Mouse (Mus musculus) adrenal gland (tissue): Measurements from ENCODE around the gene H2al1e.
"Not testable (repeated sequence)": the region's sequence is repeated elsewhere in the genome, so short reads cannot be mapped to it uniquely, and the experiment has no call there.

ENCODE experiments used
- intact Hi-C: fragments of 180-260 bp; cut with DNase I; formaldehyde crosslinking; loops from one replicate; pipeline ENCODE4 v1.15.1; 2025
- long read RNA-seq, 2 experiments: library from polyadenylated mRNA; unstranded; transcript quantifications; one replicate each; pipeline ENCODE4 v2.0.0; 2020; ENCODE audit warnings: borderline replicate concordance in 1 of 2; ENCODE audit not compliant: insufficient replicate concordance in 1 of 2

H2al1e gene
- long read RNA-seq, experiment 1, result 0 reads
- long read RNA-seq, experiment 2, result 0 reads

DNA sequence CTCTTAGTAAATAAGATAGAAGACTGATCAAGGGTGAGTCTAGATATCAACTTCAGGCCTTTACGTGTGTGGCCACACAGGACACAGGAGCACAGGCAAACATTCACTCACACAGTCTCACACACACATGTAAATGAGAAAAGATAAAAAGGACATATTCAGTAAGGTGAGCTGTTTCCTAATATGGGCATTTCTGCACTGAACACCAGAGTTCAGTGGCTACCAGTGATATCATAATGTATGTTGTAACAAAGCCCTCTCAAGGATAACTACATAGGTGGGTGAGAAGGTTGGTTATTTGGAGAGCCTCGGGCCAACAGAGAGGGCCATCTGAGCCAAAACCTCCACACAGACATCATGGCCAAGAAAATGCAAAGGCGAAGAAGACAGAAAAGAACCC, at the start of gene H2al1e:
H2al1e (plus strand) TSS at position 301 of the 400 bp plus-strand sequence.
- intact Hi-C loops, result not testable (repeated sequence)

DNA sequence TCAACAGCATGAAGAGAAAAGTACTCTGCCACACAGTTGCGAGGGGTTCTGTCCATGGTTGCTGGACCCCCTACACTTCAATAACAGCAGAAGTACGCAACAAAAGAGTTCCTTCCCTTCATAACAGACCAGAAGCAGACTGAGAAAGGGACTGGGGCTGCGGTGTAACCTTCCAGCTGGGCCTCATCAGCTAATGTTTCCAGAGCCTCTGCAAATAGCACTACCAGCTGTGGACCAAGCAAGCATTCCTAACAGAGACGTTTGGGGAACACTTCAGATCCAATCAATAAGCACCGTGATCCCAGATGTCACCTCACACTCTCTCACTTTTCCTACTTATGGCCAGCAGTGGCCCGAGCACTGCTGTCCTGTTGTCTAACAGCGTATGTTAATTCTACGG, 46.8 kb upstream of the H2al1e start:
- intact Hi-C loops, result no loop called here

DNA sequence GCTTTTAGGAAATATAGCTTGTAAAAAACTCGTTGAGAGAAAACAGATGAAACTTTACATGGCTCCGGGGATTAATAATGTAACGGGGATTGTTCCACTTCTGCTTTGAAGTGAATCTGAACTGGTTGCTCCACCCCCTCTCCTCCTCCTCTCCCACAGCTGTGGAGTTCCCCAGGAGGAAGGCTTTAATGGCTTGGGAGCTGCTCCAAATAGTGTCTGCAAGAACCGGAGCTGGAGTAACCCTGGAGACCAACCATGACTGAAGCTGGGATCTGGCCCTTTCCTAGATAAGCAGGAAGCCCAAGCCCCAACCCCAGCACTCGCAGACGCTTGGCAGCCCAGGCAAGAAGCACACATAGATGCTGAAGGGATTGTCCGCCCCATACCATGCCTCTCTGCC, 43.9 kb upstream of the H2al1e start:
- intact Hi-C loops, result no loop called here

DNA sequence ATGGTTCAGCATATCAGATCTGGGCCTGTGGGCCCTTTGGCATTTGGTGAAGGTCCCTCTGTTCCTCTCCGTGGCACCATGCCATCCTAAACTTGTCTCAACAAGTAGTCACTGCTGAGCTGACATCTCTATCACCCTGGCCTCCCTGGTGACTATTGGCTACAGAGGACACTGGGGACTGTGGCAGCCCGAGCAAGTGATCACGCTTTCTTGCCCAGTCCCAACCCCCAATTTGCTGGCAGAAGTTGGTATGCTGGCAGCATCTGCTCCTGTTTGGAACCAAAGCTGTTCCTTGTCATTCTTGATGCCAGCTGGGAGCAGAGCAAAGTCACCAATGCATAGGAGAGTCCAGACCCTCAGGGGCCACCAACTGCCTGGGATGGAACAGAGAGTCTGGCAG, 42.7 kb upstream of the H2al1e start:
- intact Hi-C loops, result no loop called here

DNA sequence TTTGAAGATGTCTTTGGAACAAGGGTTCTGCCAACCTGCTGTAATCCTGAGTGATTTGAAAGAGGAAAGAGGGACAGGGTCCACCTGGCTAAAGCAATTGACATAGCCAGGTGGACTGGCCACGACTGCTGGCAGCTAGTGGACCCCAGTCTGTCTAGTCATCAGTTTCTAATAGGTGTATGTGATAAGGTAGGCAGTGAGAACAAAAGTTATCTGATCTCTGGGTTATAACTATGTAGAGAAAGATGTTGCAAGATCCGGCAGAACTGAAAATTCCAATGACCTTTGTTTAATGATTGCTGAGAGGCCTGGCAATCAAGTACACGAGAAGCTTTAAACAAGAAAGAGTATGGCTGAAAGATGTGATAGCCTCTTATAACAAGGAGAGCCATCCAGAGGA, 38.5 kb upstream of the H2al1e start:
- intact Hi-C loops, result no loop called here

DNA sequence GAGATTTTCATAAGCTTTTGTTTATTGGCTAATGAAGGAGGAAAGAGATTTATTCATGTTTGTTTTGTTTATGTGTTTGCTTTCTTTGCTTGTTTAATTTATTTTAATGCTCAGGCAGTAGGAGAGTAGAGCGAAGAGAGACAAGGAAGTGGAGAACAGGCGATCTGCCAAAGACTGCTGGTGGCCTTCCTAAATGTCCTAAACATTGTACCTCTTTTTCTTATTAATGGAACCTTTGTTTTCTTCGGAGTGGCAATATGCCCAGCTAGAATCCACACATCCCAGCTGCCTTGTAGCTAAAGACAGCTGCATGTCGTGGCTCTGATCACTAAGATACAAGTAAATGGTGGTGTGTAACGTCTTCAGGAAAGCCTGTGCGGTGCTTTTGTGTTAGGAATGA, 34.7 kb upstream of the H2al1e start:
- intact Hi-C loops, result no loop called here

DNA sequence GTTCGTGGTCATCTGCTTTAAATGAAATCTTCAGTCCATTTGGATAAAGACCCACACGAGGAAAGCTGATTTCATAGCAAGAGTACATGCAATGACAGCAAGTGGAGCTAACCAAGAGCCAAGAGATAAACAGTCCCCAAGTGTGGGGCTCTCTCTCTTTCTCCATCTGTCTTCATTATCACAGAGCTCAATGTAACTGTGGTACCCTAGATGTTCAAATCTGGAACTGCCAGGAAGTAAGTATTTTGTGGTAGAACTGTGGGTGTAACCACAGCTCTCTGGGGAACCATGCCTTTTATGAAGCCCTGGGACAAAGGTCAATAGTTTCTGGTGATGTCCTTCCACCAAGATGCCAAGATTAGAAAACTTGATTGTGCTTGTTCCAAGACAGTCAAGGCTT, 31.0 kb upstream of the H2al1e start:
- intact Hi-C loops, result no loop called here

DNA sequence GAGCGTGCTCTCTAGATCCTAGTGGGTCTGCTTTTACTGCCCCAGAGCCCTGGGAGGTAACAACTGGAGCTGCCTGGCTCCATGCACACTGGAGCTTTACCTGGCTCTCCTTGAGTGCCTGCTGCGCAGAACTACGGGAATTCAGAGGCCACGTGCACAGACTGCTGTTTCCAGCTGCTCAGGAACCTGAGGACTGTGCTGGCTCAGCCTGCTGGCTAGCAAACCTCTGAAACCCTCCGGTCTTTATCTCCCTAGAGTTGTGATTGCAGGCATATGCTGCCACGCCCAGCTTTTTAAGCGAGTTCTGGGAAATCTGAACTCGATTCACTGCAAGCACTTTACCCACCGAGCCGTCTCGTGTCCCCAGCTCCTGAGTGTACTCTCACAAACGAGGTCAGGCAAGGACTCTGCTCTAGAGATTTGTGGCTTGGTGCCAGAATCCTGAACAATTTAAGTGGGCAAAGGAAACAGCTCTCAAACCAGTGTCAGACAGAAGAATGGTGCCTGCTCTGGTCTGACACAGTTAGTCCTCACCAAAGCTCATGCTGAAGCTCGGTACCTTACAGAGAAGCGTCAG, 23.3 kb upstream of the H2al1e start:
- intact Hi-C loops, result no loop called here

DNA sequence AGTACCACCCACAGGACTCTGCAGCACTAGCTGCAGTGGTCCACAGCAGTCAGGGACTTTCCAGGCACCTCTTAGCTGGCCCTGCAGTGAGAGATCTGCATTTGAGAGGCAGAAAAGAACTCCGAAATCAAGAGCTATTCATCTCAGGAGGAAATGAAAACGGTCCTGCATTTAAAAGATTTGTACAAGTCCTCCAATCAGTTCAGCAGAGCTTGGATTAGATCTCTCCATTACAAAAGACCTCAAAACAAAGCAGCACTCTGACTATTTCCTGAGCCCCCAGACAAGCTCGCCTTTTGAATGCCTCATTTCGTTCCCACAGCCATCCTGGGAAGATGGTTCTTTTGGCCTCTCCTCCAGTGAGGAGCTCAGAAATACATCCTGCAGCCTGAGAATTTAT, 22.5 kb upstream of the H2al1e start:
- intact Hi-C loops, result no loop called here

DNA sequence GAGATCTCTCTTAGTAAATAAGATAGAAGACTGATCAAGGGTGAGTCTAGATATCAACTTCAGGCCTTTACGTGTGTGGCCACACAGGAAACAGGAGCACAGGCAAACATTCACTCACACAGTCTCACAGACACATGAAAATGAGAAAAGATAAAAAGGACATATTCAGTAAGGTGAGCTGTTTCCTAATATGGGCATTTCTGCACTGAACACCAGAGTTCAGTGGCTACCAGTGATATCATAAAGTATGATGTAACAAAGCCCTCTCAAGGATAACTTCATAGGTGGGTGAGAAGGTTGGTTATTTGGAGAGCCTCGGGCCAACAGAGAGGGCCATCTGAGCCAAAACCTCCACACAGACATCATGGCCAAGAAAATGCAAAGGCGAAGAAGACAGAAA, 12.8 kb upstream of the H2al1e start, which contains the start of gene H2al1a:
H2al1a (plus strand) TSS at position 301 of the 400 bp plus-strand sequence.
- intact Hi-C loops, result not testable (repeated sequence)

DNA sequence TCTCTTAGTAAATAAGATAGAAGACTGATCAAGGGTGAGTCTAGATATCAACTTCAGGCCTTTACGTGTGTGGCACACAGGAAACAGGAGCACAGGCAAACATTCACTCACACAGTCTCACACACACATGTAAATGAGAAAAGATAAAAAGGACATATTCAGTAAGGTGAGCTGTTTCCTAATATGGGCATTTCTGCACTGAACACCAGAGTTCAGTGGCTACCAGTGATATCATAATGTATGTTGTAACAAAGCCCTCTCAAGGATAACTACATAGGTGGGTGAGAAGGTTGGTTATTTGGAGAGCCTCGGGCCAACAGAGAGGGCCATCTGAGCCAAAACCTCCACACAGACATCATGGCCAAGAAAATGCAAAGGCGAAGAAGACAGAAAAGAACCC, 9.6 kb upstream of the H2al1e start, which contains the start of gene H2al1b:
H2al1b (plus strand) TSS at position 301 of the 400 bp plus-strand sequence.
- intact Hi-C loops, result not testable (repeated sequence)

DNA sequence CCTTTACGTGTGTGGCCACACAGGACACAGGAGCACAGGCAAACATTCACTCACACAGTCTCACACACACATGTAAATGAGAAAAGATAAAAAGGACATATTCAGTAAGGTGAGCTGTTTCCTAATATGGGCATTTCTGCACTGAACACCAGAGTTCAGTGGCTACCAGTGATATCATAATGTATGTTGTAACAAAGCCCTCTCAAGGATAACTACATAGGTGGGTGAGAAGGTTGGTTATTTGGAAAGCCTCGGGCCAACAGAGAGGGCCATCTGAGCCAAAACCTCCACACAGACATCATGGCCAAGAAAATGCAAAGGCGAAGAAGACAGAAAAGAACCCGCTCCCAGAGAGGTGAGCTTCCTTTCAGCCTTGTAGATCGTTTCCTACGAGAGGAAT, 6.4 kb upstream of the H2al1e start, which contains the start of gene H2al1c:
H2al1c (plus strand) TSS at position 301 of the 400 bp plus-strand sequence.
- intact Hi-C loops, result not testable (repeated sequence)

DNA sequence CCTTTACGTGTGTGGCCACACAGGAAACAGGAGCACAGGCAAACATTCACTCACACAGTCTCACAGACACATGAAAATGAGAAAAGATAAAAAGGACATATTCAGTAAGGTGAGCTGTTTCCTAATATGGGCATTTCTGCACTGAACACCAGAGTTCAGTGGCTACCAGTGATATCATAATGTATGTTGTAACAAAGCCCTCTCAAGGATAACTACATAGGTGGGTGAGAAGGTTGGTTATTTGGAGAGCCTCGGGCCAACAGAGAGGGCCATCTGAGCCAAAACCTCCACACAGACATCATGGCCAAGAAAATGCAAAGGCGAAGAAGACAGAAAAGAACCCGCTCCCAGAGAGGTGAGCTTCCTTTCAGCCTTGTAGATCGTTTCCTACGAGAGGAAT, 3.2 kb upstream of the H2al1e start, which contains the start of gene H2al1d:
H2al1d (plus strand) TSS at position 301 of the 400 bp plus-strand sequence.
- intact Hi-C loops, result not testable (repeated sequence)

DNA sequence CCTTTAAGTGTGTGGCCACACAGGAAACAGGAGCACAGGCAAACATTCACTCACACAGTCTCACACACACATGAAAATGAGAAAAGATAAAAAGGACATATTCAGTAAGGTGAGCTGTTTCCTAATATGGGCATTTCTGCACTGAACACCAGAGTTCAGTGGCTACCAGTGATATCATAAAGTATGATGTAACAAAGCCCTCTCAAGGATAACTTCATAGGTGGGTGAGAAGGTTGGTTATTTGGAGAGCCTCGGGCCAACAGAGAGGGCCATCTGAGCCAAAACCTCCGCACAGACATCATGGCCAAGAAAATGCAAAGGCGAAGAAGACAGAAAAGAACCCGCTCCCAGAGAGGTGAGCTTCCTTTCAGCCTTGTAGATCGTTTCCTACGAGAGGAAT, 3.1 kb downstream of the H2al1e start, which contains the start of gene H2al1f:
H2al1f (plus strand) TSS at position 301 of the 400 bp plus-strand sequence.
- intact Hi-C loops, result not testable (repeated sequence)

DNA sequence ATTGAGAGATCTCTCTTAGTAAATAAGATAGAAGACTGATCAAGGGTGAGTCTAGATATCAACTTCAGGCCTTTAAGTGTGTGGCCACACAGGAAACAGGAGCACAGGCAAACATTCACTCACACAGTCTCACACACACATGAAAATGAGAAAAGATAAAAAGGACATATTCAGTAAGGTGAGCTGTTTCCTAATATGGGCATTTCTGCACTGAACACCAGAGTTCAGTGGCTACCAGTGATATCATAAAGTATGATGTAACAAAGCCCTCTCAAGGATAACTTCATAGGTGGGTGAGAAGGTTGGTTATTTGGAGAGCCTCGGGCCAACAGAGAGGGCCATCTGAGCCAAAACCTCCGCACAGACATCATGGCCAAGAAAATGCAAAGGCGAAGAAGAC, 6.2 kb downstream of the H2al1e start, which contains the start of gene H2al1g:
H2al1g (plus strand) TSS at position 301 of the 400 bp plus-strand sequence.
- intact Hi-C loops, result not testable (repeated sequence)

DNA sequence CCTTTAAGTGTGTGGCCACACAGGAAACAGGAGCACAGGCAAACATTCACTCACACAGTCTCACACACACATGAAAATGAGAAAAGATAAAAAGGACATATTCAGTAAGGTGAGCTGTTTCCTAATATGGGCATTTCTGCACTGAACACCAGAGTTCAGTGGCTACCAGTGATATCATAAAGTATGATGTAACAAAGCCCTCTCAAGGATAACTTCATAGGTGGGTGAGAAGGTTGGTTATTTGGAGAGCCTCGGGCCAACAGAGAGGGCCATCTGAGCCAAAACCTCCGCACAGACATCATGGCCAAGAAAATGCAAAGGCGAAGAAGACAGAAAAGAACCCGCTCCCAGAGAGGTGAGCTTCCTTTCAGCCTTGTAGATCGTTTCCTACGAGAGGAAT, 9.5 kb downstream of the H2al1e start, which contains the start of gene H2al1h:
H2al1h (plus strand) TSS at position 301 of the 400 bp plus-strand sequence.
- intact Hi-C loops, result not testable (repeated sequence)

DNA sequence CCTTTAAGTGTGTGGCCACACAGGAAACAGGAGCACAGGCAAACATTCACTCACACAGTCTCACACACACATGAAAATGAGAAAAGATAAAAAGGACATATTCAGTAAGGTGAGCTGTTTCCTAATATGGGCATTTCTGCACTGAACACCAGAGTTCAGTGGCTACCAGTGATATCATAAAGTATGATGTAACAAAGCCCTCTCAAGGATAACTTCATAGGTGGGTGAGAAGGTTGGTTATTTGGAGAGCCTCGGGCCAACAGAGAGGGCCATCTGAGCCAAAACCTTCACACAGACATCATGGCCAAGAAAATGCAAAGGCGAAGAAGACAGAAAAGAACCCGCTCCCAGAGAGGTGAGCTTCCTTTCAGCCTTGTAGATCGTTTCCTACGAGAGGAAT, 12.6 kb downstream of the H2al1e start, which contains the start of gene H2al1i:
H2al1i (plus strand) TSS at position 301 of the 400 bp plus-strand sequence.
- intact Hi-C loops, result not testable (repeated sequence)

DNA sequence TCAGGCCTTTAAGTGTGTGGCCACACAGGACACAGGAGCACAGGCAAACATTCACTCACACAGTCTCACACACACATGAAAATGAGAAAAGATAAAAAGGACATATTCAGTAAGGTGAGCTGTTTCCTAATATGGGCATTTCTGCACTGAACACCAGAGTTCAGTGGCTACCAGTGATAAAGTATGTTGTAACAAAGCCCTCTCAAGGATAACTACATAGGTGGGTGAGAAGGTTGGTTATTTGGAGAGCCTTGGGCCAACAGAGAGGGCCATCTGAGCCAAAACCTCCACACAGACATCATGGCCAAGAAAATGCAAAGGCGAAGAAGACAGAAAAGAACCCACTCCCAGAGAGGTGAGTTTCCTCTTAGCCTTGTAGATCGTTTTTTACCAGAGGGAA, 15.8 kb downstream of the H2al1e start, which contains the start of gene H2al1j:
H2al1j (plus strand) TSS at position 301 of the 400 bp plus-strand sequence.
- intact Hi-C loops, result not testable (repeated sequence)

DNA sequence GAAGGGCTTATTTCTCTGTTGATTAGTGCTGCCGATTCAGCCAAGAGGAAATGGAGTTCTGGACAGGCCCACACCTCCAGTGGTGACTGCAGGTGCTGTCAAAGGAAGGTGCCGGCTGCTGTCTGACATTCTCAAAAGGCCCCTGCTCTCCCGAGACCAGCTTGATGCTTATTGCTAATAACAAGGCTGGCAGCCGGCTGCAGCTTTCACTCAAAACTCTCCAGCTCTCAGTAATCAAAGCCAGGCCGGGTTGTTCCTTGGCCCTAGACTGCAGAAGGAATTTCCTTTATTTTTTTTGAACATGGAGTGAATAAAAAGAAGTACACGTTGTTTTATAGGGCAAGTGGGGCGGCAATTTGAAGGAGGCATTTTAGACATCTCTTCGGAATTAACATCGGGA, 34.0 kb downstream of the H2al1e start:
- intact Hi-C loops, result no loop called here

DNA sequence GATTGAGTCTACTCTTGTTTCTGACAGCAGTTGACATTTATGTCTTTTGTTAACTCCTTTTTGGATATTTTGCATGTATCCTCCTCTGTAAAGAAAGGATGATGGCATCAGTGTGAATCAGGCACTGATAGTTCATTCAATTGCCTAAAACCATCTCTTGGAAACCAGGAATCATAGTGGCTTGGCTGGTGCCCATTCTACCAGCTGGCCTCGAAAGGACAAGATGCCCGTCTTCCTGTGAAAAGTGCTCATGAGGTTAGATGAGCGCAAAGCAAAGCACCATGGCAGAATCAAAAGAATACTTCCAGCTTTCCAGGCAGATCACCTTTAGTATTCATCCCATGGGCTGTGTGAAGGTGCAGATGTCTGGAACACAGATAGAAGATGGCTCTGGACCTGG, 35.0 kb downstream of the H2al1e start:
- intact Hi-C loops, result no loop called here

DNA sequence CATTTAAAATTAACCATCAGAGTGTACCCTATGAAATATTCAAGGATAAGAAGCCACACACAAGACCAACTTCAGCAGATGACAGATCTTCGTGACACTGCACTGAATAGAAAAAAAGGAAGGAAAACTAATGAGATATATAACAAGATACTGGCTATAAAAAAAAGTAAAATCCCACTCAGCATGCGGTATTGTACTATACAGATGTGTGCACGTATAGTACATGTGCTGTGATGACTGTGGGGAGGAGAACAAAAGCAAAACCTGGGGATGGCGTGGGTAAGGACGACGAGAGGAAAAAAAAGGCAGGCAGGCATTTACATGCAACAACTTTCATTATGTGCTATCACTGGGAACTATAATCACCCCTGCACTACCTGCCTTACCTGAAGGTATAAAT, 49.1 kb downstream of the H2al1e start:
- intact Hi-C loops, result no loop called here

DNA sequence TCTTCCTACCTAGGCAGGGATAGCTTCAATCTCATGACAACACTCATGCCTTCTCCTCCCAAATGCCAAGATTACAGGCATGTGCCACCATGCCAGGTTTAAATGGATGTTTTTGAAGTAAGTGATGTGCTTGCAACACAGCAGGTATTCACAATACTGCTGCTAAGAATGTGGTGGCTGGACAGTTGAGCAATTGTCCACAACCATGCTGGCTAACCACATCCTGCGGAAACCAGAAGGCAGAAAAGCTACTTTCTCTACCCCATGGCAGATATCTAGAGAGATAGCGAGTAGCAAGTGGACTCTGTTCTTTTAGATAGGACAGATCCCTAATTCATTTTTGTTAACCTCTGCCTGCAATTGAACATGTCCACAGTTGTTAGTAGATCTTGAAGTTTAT, 49.5 kb downstream of the H2al1e start:
- intact Hi-C loops, result no loop called here
